Comparison of ENCODE assay signal across 9 mouse cellular contexts in the genomic region with DNA sequence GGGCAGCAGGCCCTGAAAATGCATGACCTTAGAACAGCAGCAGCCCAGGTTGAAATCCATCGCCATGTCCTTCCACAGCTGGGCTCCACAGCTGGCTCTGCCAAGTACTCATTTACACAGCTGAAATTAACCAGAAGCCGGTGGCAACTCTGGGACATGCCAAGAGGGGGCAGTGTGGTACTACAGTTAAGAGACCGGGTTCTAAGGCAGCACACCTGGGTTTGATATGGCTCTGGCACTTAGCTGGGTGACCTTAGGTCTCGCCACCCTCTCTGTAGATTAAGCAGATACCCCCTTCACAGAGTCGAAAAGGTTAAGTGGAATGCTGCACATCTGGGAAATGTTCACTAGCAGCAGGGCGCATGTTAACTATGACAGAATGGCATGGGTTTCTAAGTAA. TPM values are rescaled to one million over a fixed set of nuclear protein-coding genes. Genes with fewer than 3 reads are reported as not detected.
DNase-seq lines count a peak whose midpoint lies in the region; ATAC-seq and TF ChIP-seq lines count a peak whose summit lies in the region.
"Had no signal": no experiment of that assay in that cellular context is flagged by ENCODE, and none has a peak within 500 bp of the region (broad histone marks: within the 10 kb centered on the region; RNA-seq: fewer than 3 reads in every experiment).

No protein-coding gene starts in this region.

- DNase-seq in intestine, embryonic 14.5 days (ENCODE audit: low spot score), result peak; percentile 81
- DNase-seq in brain, embryonic 14.5 days (ENCODE audit: low read depth), result peak; percentile 78
- peak; percentile 93 for DNase-seq in forelimb bud, embryonic 11.5 days (ENCODE audit: low read depth, low spot score)
- peak; percentile 96 for DNase-seq in hindlimb bud, embryonic 11.5 days (ENCODE audit: extremely low spot score, low read depth, low spot score)
- DNase-seq in left cerebral cortex, postnatal 4 days, result peak; percentile 61
- DNase-seq in neural tube, embryonic 11.5 days (ENCODE audit: low spot score), result peak; percentile 79
- DNase-seq in splenic B cell, adult 2 months (ENCODE audit: low read depth, low spot score), result peak; percentile 84

- no peaks in the 10 kb centered on the region for H3K4me1 ChIP-seq in intestine, embryonic 14.5 days (replicated peaks; ENCODE audit: control insufficient read depth, insufficient read depth, low read length)
- peaks cover 10% of the 10 kb centered on the region; the same call in 1 of the 2 replicates for H3K4me1 ChIP-seq in intestine, embryonic 15.5 days (replicated peaks)
- no peaks in the 10 kb centered on the region; the same call in 1 of the 2 replicates for H3K4me1 ChIP-seq in neural tube, embryonic 11.5 days (ENCODE audit: control insufficient read depth, insufficient read depth, low read length)

- intact Hi-C loops in left cerebral cortex, postnatal 4 days (cut with DNase I), result no loop called here

- 31% methylated on average over 6 of the region's 6 CpGs for WGBS in intestine, embryonic 14.5 days
- 28% methylated on average over 6 of the region's 6 CpGs for WGBS in intestine, embryonic 15.5 days
- 37% methylated on average over 6 of the region's 6 CpGs for WGBS in neural tube, embryonic 11.5 days

- TF ChIP-seq CTCF in brain, embryonic 14.5 days (IDR thresholded peaks at IDR 0.05; ENCODE audit: borderline replicate concordance, extremely low read depth, insufficient read depth, insufficient read length), result peak; percentile 78

- no peaks in the 10 kb centered on the region for H3K36me3 ChIP-seq in intestine, embryonic 14.5 days (ENCODE audit: control insufficient read depth, insufficient read depth, low read length)
- no peaks in the 10 kb centered on the region for H3K36me3 ChIP-seq in intestine, embryonic 15.5 days
- H3K36me3 ChIP-seq in neural tube, embryonic 11.5 days (ENCODE audit: control insufficient read depth, insufficient read depth, low read length), result no peaks in the 10 kb centered on the region
- H3K36me3 ChIP-seq in splenic B cell, adult 2 months (ENCODE audit: control insufficient read depth, insufficient read depth, low read length, poor library complexity, severe bottlenecking), result no peaks in the 10 kb centered on the region

- H3K4me2 ChIP-seq in intestine, embryonic 14.5 days (ENCODE audit: low read length), result no peak overlapping the region
- H3K4me2 ChIP-seq in intestine, embryonic 15.5 days (replicated peaks), result no peak overlapping the region
- no peak overlapping the region for H3K4me2 ChIP-seq in neural tube, embryonic 11.5 days (ENCODE audit: low read depth)

- 0 out of 2 replicates have a peak, but pooled peaks have one; percentile 47 for ATAC-seq in intestine, embryonic 14.5 days (replicated peaks; ENCODE audit: low FRiP score, low TSS enrichment, low read depth)
- no peak for ATAC-seq in intestine, embryonic 15.5 days
- ATAC-seq in neural tube, embryonic 11.5 days (ENCODE audit: insufficient read depth, low FRiP score, low TSS enrichment), result no peak

- no peak overlapping the region for H3K9ac ChIP-seq in intestine, embryonic 14.5 days (ENCODE audit: low read length)
- no peak overlapping the region for H3K9ac ChIP-seq in intestine, embryonic 15.5 days
- H3K9ac ChIP-seq in neural tube, embryonic 11.5 days (ENCODE audit: low read length), result no peak overlapping the region

- no peaks in the 10 kb centered on the region for H3K9me3 ChIP-seq in intestine, embryonic 14.5 days (ENCODE audit: control insufficient read depth, low read length)
- H3K9me3 ChIP-seq in intestine, embryonic 15.5 days, result no peaks in the 10 kb centered on the region
- H3K9me3 ChIP-seq in neural tube, embryonic 11.5 days (ENCODE audit: control insufficient read depth, low read length), result no peaks in the 10 kb centered on the region

- H3K27ac ChIP-seq in intestine, embryonic 14.5 days (ENCODE audit: low read depth), result no peak overlapping the region
- no peak overlapping the region for H3K27ac ChIP-seq in intestine, embryonic 15.5 days
- H3K27ac ChIP-seq in neural tube, embryonic 11.5 days (ENCODE audit: low read depth, low read length), result no peak overlapping the region

- TF ChIP-seq POLR2A in brain, embryonic 14.5 days (IDR thresholded peaks at IDR 0.05; ENCODE audit: borderline replicate concordance, extremely low read depth, insufficient read depth, insufficient read length, poor library complexity, severe bottlenecking), result no peak

- no peak overlapping the region for H3K4me3 ChIP-seq in intestine, embryonic 14.5 days (ENCODE audit: low read depth, low read length)
- no peak overlapping the region for H3K4me3 ChIP-seq in intestine, embryonic 15.5 days (replicated peaks)
- no peak overlapping the region for H3K4me3 ChIP-seq in neural tube, embryonic 11.5 days (ENCODE audit: low read depth, low read length)
- H3K4me3 ChIP-seq: megakaryocyte, embryonic 14.5 days had no signal

- no peaks in the 10 kb centered on the region for H3K27me3 ChIP-seq in intestine, embryonic 14.5 days (replicated peaks; ENCODE audit: control insufficient read depth, insufficient read depth, low read length)
- no peaks in the 10 kb centered on the region for H3K27me3 ChIP-seq in intestine, embryonic 15.5 days (replicated peaks)
- no peaks in the 10 kb centered on the region for H3K27me3 ChIP-seq in neural tube, embryonic 11.5 days (ENCODE audit: control insufficient read depth, insufficient read depth, low read length)
- no peaks in the 10 kb centered on the region for H3K27me3 ChIP-seq in splenic B cell, adult 2 months (ENCODE audit: control insufficient read depth, insufficient read depth, low read length, poor library complexity, severe bottlenecking)

RNA-seq across cellular contexts. Expression of a gene that starts 16.8 kb away (rescaled TPM):
- polyA plus RNA-seq in intestine, embryonic 14.5 days (2014; fragmentation: Nextera tagmentation; extraction: Ambion mirVana), result 2.2 TPM in 2 replicates
- 2.3 TPM in 2 replicates for polyA plus RNA-seq in intestine, embryonic 15.5 days (2015; fragmentation: Nextera tagmentation; extraction: Ambion mirVana)
- polyA plus RNA-seq in brain, embryonic 14.5 days (2012; rRNA removed), result 78.6 and 97.8 TPM in 2 replicates
- total RNA-seq in left cerebral cortex, postnatal 4 days (2021), result 100 to 1,000 TPM; 146 to 159 TPM
- polyA plus RNA-seq in neural tube, embryonic 11.5 days (2014; fragmentation: Nextera tagmentation; extraction: Ambion mirVana), result 10.2 and 11.6 TPM in 2 replicates

RNA-seq across cellular contexts. Expression of a gene that starts 17.0 kb away (rescaled TPM):
- polyA plus RNA-seq in intestine, embryonic 14.5 days (2014; fragmentation: Nextera tagmentation; extraction: Ambion mirVana), result 3.4 and 4.9 TPM in 2 replicates
- polyA plus RNA-seq in intestine, embryonic 15.5 days (2015; fragmentation: Nextera tagmentation; extraction: Ambion mirVana), result 5.6 and 5.8 TPM in 2 replicates
- polyA plus RNA-seq in brain, embryonic 14.5 days (2012; rRNA removed), result 2.3 and 2.8 TPM in 2 replicates
- 1 to 10 TPM; 2.1 to 3.7 TPM for total RNA-seq in left cerebral cortex, postnatal 4 days (2021)
- polyA plus RNA-seq in neural tube, embryonic 11.5 days (2014; fragmentation: Nextera tagmentation; extraction: Ambion mirVana), result 0.62 and 2.8 TPM in 2 replicates

RNA-seq across cellular contexts. Expression of a gene that starts 35.4 kb away (rescaled TPM):
- polyA plus RNA-seq in intestine, embryonic 14.5 days (2014; fragmentation: Nextera tagmentation; extraction: Ambion mirVana), result 0.61 and 0.83 TPM in 2 replicates
- polyA plus RNA-seq in intestine, embryonic 15.5 days (2015; fragmentation: Nextera tagmentation; extraction: Ambion mirVana), result 0.28 and 0.55 TPM in 2 replicates
- polyA plus RNA-seq in brain, embryonic 14.5 days (2012; rRNA removed), result 8.3 and 10.3 TPM in 2 replicates
- total RNA-seq in left cerebral cortex, postnatal 4 days (2021), result 10 to 100 TPM; 11.6 to 12.8 TPM
- polyA plus RNA-seq in neural tube, embryonic 11.5 days (2014; fragmentation: Nextera tagmentation; extraction: Ambion mirVana), result 2.5 and 3.4 TPM in 2 replicates

RNA-seq across cellular contexts. Expression of a gene that starts 49.7 kb away (rescaled TPM):
- polyA plus RNA-seq in intestine, embryonic 14.5 days (2014; fragmentation: Nextera tagmentation; extraction: Ambion mirVana), result 6.1 and 6.9 TPM in 2 replicates
- 8.1 and 9.4 TPM in 2 replicates for polyA plus RNA-seq in intestine, embryonic 15.5 days (2015; fragmentation: Nextera tagmentation; extraction: Ambion mirVana)
- 4.0 and 8.3 TPM in 2 replicates for polyA plus RNA-seq in brain, embryonic 14.5 days (2012; rRNA removed)
- total RNA-seq in left cerebral cortex, postnatal 4 days (2021), result 10 to 100 TPM; 16.9 to 20.6 TPM
- polyA plus RNA-seq in neural tube, embryonic 11.5 days (2014; fragmentation: Nextera tagmentation; extraction: Ambion mirVana), result 7.1 and 9.6 TPM in 2 replicates
